Mouse (Mus musculus) gastrocnemius, adult 18-20 months (tissue): ENCODE data around the gene Bdkrb2. TPM values are rescaled to one million over a fixed set of nuclear protein-coding genes. Genes with fewer than 3 reads are reported as not detected.

Experiments
- DNase-seq: peaks from one replicate; pipeline ENCODE4 v3.0.0; 2021; ENCODE audit warnings: low spot score
- long read RNA-seq, 2 experiments: library from polyadenylated mRNA; stranded (forward); transcript quantifications; one replicate each; pipeline ENCODE4 v2.0.0; 2021
- total RNA-seq, 2 experiments: library from RNA; stranded (reverse); gene quantifications; 2 replicates each; pipeline ENCODE4 v1.2.3; 2021

Gene Bdkrb2
- under 1 TPM; 0.33 to 0.39 TPM for total RNA-seq
- long read RNA-seq, experiment 1: 0 reads
- long read RNA-seq, experiment 2: 0 reads

DNA sequence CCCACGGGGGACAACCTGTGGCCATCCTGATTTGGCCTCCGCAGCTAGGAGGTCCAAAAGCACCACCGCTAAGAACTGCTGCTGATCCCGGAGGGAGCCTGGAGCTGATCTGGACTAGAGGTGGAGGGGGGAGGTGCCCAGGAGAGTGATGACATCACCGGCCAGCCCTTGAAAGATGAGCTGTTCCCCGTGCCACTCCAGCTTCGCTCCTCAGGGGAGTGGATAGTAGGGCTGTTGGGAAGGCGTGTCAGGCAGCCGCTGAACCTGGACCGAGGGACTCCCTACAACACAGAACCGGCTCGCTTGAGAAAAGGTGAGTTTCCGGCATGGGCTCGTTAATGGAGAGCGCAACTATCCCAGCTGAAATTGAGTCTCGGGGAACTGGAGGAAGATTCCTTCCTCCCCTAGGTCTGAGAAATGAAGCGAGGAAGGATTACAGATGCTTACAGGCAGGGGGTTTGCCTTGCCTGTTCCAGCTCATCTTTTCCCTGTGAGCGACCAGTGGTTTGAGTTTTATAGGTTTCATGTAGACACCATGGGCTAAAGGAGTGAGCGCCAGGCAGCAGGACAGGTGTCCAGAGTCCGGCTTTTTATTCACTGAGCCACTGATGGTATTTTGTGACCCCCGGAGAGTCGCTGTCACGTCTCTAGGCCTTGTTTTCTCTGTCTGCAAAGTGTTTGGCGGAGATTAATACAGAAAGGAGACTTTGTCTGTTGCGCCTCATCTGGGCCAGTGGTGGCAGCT is at the start of gene Bdkrb2:
Gene Bdkrb2 (plus strand): TSS at position 291 of the 745 bp plus-strand sequence.
- DNase-seq: peak; percentile 44

DNA sequence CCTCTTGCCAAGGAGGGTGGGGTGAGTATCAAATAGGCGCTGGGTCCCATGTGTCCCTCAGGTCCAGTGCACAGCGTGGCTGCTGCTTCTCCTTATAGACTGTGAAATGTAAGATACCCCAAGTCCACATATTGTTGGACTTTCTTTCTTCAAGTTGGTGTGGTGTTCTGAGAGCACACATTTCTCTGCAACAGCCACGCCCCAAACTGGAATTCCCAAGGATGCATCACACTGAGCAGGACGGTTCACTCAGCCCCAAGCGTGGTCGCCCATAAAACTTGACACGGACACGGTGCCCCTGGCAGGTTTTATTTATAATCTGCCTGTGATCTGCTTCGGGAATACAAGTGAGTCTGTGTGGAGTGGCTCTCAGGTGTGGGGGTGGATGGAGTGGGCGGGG is 48.9 kb upstream of the Bdkrb2 start:
- no peak for DNase-seq

DNA sequence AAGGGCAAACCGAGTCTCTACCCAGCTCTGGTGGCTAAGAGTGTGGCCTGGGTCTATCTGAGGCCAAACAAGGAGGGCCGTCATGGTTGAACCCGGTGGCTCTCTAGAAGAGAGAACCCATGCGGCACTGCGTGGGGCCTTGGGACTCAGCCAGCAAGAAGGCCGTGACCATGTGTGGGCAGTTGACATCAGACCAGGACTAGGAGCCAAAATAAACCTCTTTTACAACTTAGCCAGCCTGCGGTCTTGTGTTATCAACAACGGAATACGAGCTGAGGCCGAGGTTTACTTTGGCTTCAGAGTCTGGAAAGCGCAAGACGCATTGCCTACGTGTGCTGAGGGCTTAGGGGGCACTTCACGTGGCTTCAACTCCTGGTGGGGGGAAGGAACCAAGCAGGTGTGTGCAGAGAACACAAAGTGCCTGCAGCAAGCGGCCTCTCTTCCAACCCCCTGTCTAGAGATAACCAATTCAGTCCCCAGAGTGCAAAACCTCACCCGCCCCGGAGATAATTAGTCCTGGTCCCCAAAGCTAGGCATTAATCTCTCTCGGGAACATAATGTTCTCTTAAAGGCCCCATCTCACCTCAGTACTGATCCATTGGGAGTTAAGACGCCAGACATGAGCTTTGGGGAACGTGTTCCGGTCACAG is 45.9 kb upstream of the Bdkrb2 start:
- DNase-seq: no peak

DNA sequence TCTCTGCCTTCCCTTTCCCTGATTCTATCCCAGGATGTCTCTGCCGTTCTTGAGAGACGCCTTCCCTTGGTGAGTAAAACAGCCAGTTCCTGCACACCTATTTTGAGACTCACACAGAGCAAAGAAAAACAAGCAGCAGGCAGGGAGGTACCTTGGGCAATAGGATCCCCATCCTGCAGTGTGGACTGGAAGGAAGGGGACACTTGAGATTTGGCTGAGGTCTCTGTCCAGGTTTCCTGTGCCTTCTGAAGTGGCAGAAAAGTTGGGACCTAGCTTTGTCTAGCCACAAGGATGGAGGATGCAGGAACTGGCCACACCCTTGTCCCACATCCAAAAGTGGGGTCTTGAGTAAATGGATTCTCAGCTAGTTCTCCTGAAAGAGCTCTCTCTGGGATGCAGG is 43.2 kb upstream of the Bdkrb2 start:
- no peak for DNase-seq

DNA sequence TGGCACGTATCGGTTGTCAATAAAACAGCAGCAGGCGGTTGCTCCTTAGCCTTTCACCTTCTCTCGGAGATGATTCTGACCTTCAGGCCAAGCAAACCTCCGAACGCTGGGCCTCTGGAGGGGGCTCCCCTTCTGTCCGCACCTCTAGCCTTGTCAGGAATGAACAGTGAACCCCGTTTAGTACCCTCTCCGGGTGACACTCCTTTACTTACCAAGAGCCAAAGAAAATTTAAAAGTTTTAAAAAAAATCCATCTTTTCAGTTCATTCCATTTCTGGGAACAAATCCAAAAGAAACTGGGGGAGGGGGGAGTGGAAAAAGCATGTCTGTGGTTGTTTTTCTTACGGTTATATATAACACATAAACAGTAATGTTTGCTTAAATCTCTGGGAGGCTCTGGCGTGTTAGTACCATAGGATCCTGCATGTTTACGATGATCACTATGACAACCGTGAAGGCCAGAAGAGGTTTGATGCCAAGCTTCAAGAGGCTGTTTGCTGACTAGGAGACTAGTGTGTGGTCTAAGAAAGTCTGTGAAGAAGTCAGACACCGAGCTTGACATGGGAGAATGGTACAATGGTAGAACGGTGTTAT is 41.8 kb upstream of the Bdkrb2 start:
- no peak for DNase-seq

DNA sequence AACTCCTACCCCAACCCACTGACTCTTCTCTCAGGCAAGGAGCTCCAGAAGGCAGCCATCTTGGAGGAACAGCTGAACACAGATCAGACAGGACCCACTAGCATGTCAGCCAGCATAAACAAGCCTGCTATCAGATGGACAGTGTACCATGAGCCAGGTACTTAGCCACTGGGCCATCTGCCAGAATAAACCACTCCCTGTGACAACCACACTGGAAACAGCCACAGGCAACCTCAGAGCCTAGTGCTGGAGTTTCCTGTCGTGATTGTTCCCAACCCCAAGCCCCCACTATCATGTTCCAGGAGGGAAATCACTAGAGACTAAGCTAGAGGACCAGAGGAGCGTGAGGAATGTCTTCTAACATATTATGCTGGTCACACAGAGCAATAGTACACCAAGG is 39.3 kb upstream of the Bdkrb2 start:
- no peak for DNase-seq

DNA sequence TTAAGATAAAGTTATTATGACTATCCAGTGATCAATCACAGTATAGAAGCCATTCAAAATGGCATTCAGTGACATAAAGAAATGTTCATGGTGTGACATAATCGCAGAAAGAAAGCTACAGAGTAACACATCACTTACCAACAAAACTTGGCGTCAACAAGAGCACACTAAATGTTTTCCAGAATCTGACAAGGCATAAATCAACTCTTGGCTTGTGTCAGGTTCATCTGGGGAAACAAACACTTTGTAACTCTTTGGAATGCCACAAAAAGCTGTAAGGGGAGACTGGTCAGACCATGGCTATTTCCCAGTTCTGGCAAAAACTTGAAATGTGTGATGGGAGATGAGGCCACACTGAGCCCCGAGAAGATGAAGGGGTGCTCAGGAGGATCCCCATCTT is 36.8 kb upstream of the Bdkrb2 start:
- DNase-seq: no peak

DNA sequence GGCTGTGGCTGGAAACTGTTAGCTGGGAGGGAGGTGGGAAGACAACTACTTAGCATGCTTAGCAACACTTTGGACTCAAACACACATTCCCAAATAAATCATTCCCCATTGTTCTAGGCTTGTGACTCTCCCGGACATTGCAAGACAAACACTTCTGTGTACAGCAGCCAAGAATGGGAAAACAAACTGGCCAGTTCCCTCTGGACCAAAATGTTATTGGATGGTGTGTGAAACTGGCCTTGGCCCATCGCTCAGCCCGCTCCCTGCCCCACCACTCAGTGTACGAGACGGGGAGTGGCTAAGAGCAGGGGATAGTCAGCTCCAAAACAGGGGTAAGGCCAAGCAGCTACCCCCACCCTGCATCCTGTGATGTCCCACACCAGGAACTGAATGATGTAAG is 36.2 kb upstream of the Bdkrb2 start:
- peak; percentile 55 for DNase-seq

DNA sequence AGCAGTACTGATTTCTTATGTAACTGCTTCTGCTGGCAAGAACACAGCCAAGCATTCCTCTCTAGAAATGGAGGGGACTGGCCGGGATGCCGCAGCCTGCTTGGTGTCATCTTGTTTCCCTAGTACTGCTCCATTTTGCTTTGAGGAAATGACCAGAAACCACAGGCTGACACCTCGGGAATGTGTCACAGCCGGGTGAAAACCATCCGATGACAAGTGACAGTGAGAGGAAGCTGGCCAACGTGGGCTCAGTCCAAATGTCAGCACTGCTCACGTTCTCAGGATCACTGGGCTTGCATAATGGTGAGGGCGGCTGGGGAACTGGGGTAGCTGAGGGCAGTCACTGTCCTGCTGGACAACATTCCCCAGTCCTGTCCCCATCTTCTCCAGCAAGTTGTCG is 33.5 kb upstream of the Bdkrb2 start:
- no peak for DNase-seq

DNA sequence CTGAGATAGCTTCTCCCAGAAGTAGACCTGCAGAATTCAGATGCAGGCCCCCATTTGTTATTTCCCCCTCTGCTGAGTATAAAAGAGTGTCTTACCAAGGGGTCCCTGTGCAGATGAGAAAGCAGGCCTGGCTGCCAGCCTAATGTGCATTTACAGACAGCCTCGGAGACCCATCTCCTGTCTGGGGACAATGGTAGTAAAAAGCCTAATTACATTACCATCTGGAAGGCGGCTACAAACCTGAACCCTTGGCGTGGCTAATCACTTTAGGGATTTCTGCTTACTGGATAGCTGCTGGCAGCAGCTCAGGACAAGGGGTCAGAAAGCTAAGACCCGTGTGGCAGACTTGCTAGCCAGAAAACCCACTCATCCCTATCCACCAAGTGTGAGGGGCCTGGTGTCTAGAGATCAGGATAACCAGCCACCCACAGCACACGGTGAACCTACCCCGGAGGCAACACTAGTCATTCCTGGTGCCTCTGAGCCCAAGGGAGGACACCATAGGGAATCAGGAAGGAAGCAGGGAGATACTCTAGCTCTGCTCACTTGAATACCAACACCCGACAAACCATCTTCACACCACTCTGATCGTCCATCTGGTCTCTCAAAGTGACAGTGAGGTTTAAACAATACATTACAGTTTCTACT is 31.2 kb upstream of the Bdkrb2 start:
- no peak for DNase-seq

DNA sequence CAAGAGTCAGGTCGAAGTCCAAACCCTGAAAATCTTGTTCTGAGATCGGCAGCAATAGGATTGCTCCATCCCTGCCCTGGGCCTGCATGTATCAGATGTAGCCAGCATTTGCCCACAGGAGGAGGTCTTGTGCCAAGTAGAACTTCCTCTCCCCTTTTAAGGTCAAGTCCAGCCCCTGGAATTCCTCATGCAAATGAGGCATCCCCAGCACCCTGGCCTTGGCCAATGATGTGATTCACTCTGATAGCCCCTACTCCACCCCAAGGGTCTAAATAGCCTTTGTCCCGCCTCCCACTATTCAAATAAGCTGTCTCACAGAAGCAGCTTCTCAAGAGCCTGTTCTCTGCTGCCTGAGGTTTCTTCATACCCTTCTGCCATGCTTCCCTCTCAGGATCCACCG is 28.2 kb upstream of the Bdkrb2 start:
- no peak for DNase-seq

DNA sequence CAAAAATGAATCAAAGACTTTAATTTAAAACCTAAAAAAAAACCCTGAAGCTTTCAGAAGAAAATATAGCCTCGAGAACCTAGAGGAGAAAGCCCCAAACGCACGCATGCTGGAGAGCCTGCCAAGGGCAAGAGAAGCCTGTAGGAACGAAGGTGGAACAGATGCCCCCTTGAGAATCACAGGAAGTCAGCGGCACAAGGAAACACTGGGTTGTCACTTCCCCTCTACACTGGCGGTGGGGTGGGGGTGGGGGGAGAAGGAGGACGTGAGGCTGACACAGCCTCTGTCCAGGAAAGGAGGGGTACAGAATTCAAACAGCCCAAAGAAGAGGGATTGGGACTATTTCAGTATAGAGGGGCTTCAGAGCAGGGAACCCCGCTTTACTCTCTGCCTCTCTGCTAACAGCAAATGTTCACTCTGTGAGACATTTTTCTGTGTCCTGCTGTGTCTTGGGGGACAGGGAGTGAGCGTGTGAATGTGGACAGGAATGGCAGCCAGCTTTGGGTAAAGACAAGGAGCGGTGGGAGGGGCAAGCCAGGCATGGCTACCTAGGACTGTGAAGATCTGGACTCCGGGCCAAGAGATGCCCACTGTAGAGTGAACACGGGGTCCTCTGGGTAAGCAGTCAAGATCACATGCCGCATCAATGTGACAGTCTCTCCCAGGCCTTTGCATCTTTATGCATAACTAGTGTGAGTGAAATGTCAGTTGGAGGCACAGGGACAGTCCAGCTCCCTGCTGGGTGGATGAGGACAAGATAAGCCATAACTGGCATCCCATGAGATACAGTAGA is 26.9 kb upstream of the Bdkrb2 start:
- no peak for DNase-seq

DNA sequence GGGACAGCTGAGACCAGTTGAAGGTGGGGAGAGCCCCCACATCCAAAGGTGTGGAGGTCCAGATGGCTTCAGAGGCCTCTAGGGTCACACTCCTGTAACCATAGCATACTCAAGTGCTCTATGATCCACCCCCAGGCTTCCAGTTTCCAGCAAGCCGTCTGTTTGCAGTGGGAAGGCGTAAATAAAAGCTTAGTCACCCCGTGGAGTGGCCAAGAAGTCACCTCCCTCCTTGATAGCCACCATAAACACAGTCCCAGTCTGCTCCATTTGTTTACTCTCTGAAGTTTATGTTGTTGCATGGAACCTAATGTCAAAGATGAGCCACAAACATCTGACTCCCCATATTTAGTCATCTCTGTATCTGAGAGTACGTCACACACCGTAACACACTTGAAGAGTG is 25.9 kb upstream of the Bdkrb2 start:
- no peak for DNase-seq

DNA sequence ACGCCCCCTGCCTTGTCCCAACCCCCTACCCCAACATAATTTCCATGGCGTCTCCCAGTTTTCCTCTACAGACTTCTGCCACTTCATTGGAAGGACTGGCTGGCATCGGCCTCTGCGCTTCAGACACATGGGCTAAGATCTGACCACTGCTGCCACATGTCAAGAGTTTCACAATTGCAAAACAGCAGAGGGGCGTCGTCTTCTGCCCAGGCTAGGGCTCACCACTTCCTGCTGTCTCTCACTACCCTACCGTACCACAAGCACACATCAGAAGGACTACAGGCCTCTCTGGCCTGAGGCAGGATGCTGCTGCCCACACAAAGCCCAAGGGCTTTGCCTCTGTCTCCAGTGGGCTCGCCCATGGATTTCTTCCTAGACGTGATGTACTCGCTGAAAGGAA is 23.4 kb upstream of the Bdkrb2 start:
- no peak for DNase-seq

DNA sequence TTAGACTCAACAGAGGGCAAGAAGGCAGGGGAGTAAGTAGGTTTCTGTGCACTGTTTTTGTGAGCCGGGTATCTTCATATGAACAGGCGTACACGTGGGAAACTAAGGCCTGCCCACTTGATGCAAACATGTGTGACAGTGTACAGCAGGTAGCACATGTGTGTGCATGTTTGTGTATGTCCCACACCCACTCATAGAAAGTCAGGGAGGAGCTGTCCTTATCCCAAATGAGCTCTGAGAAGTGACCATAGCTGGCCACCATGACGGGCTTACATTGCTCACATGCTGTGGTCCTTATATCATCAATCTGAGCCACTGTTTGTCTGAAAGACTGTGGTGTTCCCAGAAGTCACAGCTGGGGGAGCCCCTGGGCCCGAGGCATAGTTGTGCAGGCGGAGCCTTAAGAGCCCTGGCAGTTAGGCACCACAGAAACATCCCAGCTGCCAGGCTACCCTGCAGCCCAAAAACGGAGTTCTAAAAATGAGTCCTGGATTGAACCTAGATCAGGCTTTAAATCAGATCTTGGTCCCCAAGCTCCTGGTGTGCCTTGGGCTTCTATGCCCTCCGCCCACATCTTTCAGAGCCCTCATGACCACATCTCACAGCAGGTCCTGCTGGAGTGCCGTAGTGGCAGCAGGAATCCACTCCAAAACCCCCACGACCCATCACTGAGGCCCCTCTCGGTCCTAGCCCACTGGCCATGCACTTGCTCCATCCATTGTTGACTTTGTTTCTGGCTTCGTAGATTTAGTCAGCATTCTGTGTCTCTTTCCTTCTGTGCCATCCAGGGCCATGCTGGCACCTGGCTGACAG is 21.2 kb upstream of the Bdkrb2 start:
- DNase-seq: no peak

DNA sequence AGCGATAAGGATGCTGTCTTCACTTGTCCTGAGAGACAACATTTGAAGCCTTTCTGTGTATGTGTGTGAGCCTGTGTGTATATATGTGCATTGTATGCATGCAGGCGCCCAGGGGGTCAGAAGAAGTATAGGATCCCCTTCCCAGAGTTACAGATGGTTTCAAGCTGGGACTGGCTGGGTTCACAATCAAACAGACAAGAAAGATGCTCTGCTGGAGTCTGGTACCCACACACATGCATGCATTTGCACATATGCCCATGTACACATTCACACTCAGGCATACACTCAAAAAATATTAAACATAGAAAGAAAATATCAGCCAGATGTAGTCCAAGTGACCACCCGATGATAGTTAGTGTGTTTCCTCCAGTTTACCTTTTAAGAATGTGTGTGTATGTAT is 20.5 kb upstream of the Bdkrb2 start:
- DNase-seq: no peak

DNA sequence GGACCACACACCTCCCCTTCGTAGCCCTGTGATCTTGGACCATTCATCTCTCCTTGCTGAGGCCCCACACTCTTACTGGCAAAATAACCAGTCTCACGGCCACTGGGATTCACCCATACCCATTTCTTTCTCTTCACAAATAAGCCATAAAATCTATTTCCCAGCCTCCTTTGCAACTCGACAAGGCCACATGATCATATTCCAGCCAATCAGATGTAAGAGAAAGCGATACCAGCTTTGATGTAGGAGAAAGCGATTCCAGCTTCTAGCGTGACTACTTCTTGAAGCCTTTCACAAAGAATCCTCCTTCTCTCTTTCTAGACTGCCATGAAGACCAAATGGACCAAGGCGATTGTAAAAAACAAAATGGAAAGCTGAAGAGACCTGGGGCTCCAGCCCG is 19.9 kb upstream of the Bdkrb2 start:
- DNase-seq: no peak

DNA sequence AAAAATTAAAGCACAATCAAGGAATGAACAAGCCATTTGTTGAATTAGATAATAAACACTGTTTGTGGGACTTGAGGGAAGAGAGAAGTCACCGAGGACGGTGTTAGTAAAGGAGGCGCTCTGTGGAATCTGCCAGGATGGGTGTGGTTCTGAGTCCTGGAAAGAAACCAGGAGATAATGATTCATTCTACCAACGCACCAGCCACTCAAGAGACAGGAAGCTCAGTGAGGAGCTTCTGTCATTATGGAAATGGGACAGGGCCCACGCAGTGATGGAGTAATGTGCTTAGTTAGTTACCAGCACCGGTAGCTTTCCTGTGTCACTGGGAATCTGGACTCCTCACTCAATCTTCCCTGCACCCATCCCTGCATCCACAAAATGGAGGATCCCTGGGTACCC is 19.3 kb upstream of the Bdkrb2 start:
- DNase-seq: no peak

DNA sequence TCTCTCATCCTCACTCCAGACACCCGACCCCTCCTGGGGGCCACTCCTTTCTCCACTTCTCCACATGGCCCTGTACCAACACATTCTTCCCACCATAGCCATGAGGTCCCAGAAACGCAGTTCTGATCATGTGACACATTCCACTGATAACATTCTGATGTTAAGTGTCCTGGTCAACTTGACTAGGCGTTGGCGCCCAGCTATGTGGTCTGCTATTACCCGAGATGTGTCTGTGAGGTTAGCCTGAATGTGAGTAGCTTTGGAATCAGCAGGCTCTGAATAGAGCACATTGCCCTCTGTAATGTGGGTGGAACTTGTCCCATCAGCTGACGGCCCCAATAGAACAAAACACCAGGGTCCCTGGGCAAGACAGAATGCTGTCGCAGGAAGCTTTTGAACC is 18.2 kb upstream of the Bdkrb2 start:
- no peak for DNase-seq

DNA sequence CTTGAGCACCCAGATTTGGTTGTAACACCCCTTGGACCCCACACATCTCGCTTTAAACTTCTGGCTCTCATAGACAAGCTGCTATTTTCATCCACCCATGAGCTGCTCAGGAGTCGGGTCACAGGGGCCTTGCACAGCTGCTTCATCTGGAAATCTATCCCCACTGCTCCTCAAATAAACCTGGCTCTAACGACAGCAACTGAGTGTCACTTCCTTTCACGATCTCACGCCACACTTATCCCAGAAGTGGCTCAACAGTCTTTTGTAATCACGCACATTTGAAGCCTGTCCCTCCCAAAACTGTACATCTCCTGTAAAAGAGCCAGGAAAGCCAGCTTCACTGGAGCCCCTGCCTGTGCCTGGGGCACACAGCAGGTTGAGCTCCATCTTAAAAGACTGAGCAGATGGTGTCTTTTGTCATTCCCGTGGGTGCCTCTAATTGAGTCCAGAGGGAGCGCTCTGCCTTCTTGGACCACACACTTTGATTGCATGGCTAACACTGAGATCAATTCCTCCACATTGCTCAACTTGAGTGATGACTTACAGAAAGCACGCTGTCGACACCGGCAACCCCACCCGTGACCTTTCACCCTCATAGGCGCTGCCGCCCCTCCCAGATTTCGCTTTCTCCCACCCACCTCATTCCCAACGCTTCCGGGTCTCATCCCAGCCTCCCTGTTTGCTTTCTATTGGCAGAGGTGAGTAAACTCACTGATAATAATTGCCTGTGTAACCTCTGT is 17.2 kb upstream of the Bdkrb2 start:
- peak; percentile 55 for DNase-seq
